Mouse (Mus musculus) heart, postnatal 25 days (tissue): ENCODE measurements around the gene Daam1. TPM values are rescaled to one million over a fixed set of nuclear protein-coding genes. Genes with fewer than 3 reads are reported as not detected.

ENCODE experiments used
- DNase-seq: peaks from one replicate; pipeline ENCODE4 v3.0.0; 2022; ENCODE audit warnings: low spot score
- intact Hi-C: fragments of 180-260 bp; cut with DNase I; formaldehyde crosslinking; loops from one replicate; pipeline ENCODE4 v1.15.1; 2025
- total RNA-seq, 2 experiments: library from RNA; stranded (reverse); gene quantifications; 2 replicates each; pipeline ENCODE4 v1.2.3; 2021

Daam1 gene
- total RNA-seq, result 10 to 100 TPM; 78.6 to 79.5 TPM

- intact Hi-C loops, result loop anchor here (1.0 to 5.0 kb wide), 4 partner anchors 61 to 214 kb away; no protein-coding TSS in a partner anchor
- peak; percentile 94 for DNase-seq
Observed at GRCm38 (mm10) chr12:71830607-71831257, at the start of gene Daam1. Gene Daam1, plus strand, starts transcription at chr12:71831078.

- intact Hi-C loops, result no loop called here
- no peak for DNase-seq
Observed at GRCm38 (mm10) chr12:71781220-71781619, 49.7 kb upstream of the Daam1 start.

- DNase-seq, result no peak
- intact Hi-C loops, result no loop called here
Observed at GRCm38 (mm10) chr12:71783970-71784369, 46.9 kb upstream of the Daam1 start.

- intact Hi-C loops, result no loop called here
- no peak for DNase-seq
Observed at GRCm38 (mm10) chr12:71784666-71785255, 46.1 kb upstream of the Daam1 start.

GRCm38 (mm10) chr12:71786521-71786920 lies 44.4 kb upstream of the Daam1 start:
- no peak for DNase-seq
- intact Hi-C loops, result no loop called here

- DNase-seq, result peak; percentile 36
- intact Hi-C loops, result no loop called here
Observed at GRCm38 (mm10) chr12:71788791-71789190, 42.1 kb upstream of the Daam1 start.

- DNase-seq, result no peak
- intact Hi-C loops, result no loop called here
Observed at GRCm38 (mm10) chr12:71790581-71790980, 40.3 kb upstream of the Daam1 start.

GRCm38 (mm10) chr12:71793114-71793513 lies 37.8 kb upstream of the Daam1 start:
- intact Hi-C loops, result no loop called here
- no peak for DNase-seq

GRCm38 (mm10) chr12:71795626-71796025 lies 35.3 kb upstream of the Daam1 start:
- intact Hi-C loops, result no loop called here
- no peak for DNase-seq

- intact Hi-C loops, result no loop called here
- DNase-seq, result no peak
Observed at GRCm38 (mm10) chr12:71796517-71796916, 34.4 kb upstream of the Daam1 start.

- DNase-seq, result no peak
- intact Hi-C loops, result no loop called here
Observed at GRCm38 (mm10) chr12:71807306-71807705, 23.6 kb upstream of the Daam1 start.

GRCm38 (mm10) chr12:71808631-71809030 lies 22.2 kb upstream of the Daam1 start:
- peak; percentile 47 for DNase-seq
- intact Hi-C loops, result no loop called here

GRCm38 (mm10) chr12:71809550-71809949 lies 21.3 kb upstream of the Daam1 start:
- intact Hi-C loops, result no loop called here
- no peak for DNase-seq

- no peak for DNase-seq
- intact Hi-C loops, result no loop called here
Observed at GRCm38 (mm10) chr12:71812567-71812966, 18.3 kb upstream of the Daam1 start.

GRCm38 (mm10) chr12:71813251-71813650 lies 17.6 kb upstream of the Daam1 start:
- intact Hi-C loops, result no loop called here
- no peak for DNase-seq

- intact Hi-C loops, result no loop called here
- DNase-seq, result no peak
Observed at GRCm38 (mm10) chr12:71813761-71814160, 17.1 kb upstream of the Daam1 start.

GRCm38 (mm10) chr12:71820094-71820493 lies 10.8 kb upstream of the Daam1 start:
- DNase-seq, result no peak
- intact Hi-C loops, result no loop called here

GRCm38 (mm10) chr12:71821272-71821671 lies 9.6 kb upstream of the Daam1 start:
- intact Hi-C loops, result no loop called here
- DNase-seq, result no peak

- no peak for DNase-seq
- intact Hi-C loops, result no loop called here
Observed at GRCm38 (mm10) chr12:71821743-71822142, 9.1 kb upstream of the Daam1 start.

- intact Hi-C loops, result no loop called here
- DNase-seq, result no peak
Observed at GRCm38 (mm10) chr12:71824927-71825326, 6.0 kb upstream of the Daam1 start.

GRCm38 (mm10) chr12:71830139-71830538 lies 739 bp upstream of the Daam1 start:
- intact Hi-C loops, result loop anchor here (1.0 to 5.0 kb wide), 4 partner anchors 61 to 215 kb away; no protein-coding TSS in a partner anchor
- no peak for DNase-seq
